Mouse (Mus musculus) central nervous system, embryonic 18 days (tissue): ENCODE results near the gene Tlr6. TPM values are rescaled to one million over a fixed set of nuclear protein-coding genes. Genes with fewer than 3 reads are reported as not detected.

ENCODE experiments used
- polyA plus RNA-seq: library from polyadenylated mRNA; depleted of rRNA; stranded (reverse); fragments of >200 nt; gene quantifications from 2 replicates; pipeline ENCODE4 v1.2.3, GENCODE M21; 2012; rRNA removed

Gene Tlr6
- polyA plus RNA-seq, result 0.29 and 0.40 TPM in 2 replicates

DNA sequence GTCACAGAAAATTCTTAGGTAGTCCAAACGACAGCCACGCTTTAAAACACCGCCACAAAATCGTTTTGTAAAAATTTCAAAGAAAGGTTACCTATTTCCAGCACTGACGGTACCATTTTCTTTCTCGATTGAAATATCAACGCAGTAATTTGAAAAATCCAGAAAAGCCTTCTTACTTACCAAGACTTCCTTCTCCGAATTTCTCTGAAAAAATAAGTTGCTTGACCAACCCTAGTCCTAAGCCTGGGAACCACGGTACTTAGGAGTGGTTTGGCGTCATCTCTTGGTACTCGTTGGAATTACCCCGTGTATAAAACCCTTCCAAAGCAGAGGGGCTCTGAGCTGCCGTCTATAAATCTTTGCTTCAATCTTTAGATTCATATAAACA is at the start of gene Tlr6:
TSS of gene Tlr6 (minus strand) at position 255 of the 388 bp plus-strand sequence.

DNA sequence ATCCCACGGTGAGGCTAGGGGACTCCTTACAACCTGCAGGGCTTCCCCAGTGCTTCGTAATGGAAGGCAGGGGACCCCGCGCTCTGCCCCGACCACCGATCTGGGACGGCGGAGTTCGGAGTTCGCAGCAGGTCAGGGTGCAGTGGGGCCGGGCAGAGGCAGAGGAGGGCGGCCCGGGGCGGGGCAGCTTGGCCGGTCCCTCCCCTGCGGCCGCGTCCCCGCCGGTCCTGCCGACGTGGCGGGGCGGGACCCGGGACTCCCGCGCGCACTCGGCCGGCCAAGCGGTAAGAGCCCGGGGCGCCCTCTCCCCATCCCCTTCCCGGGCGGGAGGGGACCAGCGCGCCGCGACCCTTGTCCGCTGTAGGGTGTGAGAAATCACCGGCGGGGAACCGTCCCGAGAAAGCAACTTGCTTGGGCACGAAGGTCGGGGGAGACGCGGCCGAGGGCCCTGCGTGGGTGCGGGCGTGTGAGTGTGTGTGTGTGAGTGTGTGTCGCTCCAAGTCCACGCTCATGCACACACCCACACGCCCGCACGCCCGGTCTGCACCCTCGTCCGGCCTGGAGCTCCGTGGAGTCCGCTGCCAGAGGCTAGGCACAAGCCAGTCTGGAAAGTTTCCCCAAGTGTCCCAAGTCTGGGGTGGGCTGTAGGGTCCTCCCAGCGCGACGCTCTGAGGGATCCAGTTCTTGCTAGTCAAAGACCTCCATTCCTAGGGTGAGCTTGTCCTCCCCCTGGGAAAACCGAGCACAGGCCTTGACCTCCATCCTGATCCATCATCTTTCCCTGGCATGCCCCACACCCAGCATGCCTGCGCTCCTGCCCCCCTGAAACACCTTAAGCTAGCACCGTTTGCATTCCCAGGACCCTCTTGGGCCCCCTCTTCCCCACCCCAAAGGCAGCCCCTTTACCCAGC is 10.2 kb upstream of the Tlr6 start, which contains the start of gene Fam114a1:
TSS of gene Fam114a1 (plus strand) at position 211 of the 911 bp plus-strand sequence.

Other genes with a start within 250 kb of the Tlr6 start
- 14.1 and 18.4 TPM in 2 replicates for gene Klf3, start 156.7 kb downstream of the Tlr6 start, polyA plus RNA-seq
- gene Tlr1, start 26.5 kb downstream of the Tlr6 start, polyA plus RNA-seq, result 0.38 and 0.41 TPM in 2 replicates
- 6.2 and 7.6 TPM in 2 replicates for gene Fam114a1, start 10.0 kb upstream of the Tlr6 start, polyA plus RNA-seq
- 0.27 and 0.36 TPM in 2 replicates for gene Tmem156, start 132.0 kb upstream of the Tlr6 start, polyA plus RNA-seq
- 62.6 and 67.3 TPM in 2 replicates for gene Klhl5, start 147.4 kb upstream of the Tlr6 start, polyA plus RNA-seq
- 14.2 and 16.3 TPM in 2 replicates for gene Wdr19, start 239.6 kb upstream of the Tlr6 start, polyA plus RNA-seq